Mouse (Mus musculus) liver, embryonic 12.5 days (tissue): Measurements from ENCODE around the gene Cadm4. TPM values are rescaled to one million over a fixed set of nuclear protein-coding genes. Genes with fewer than 3 reads are reported as not detected.

Source experiments
- ATAC-seq: fragments of 200-750 bp; cut with Nextera tagmentation; 2 replicates; pipeline ENCODE4 v1.8.0; 2017; ENCODE audit warnings: moderate number of reproducible peaks, mild to moderate bottlenecking, moderate library complexity
- H3K27ac ChIP-seq: fragments of 300-500 bp; sonication (generic); 2 replicates; pipeline ENCODE4 v1.5.1; 2016; ENCODE audit warnings: mild to moderate bottlenecking
- H3K27me3 ChIP-seq: fragments of 300-500 bp; sonication (generic); replicated peaks from 2 replicates; pipeline ENCODE4 v1.6.1; 2016; ENCODE audit warnings: mild to moderate bottlenecking, moderate library complexity
- H3K36me3 ChIP-seq: fragments of 300-500 bp; sonication (generic); 2 replicates; pipeline ENCODE4 v1.6.1; 2016; ENCODE audit warnings: mild to moderate bottlenecking, moderate library complexity
- H3K4me1 ChIP-seq: fragments of 300-500 bp; sonication (generic); 2 replicates; pipeline ENCODE4 v1.6.1; 2016
- H3K4me2 ChIP-seq: fragments of 300-500 bp; sonication (generic); 2 replicates; pipeline ENCODE4 v1.6.1; 2016; ENCODE audit warnings: mild to moderate bottlenecking, moderate library complexity
- H3K4me3 ChIP-seq: fragments of 300-500 bp; sonication (generic); 2 replicates; pipeline ENCODE4 v1.5.1; 2016; ENCODE audit warnings: mild to moderate bottlenecking, moderate library complexity
- H3K9ac ChIP-seq: fragments of 300-500 bp; sonication (generic); 2 replicates; pipeline ENCODE4 v1.6.1; 2016; ENCODE audit warnings: mild to moderate bottlenecking, moderate library complexity
- H3K9me3 ChIP-seq: fragments of 300-500 bp; sonication (generic); replicated peaks from 2 replicates; pipeline ENCODE4 v1.6.1; 2016; ENCODE audit warnings: mild to moderate bottlenecking, moderate library complexity
- WGBS: fragments of 180-500 bp; shearing (Covaris S2); methylation state at CpG from one replicate; pipeline ENCODE4 v1.1.7; 2016; ENCODE audit not compliant: insufficient replicate concordance; 5-methylcytosine and 5-hydroxymethylcytosine counted together
- polyA plus RNA-seq: library from polyadenylated mRNA; unstranded; fragments of >200 nt; fragmentation: Nextera tagmentation; extraction: Ambion mirVana; gene quantifications from 2 replicates; pipeline ENCODE4 v1.2.1, GENCODE M21; 2016

The Cadm4 gene
- polyA plus RNA-seq, 1 experiment from 2014 or later: 0.35 TPM

- Histone ChIP-seq H3K27ac (no peak within 1 kb of the TSS), H3K4me2 (no peak within 1 kb of the TSS), H3K36me3 (no peaks in the 10 kb centered on the region), H3K9me3 (no peaks in the 10 kb centered on the region), H3K4me1 (peaks cover 13% of the 10 kb centered on the region), H3K9ac (no peak within 1 kb of the TSS), H3K4me3 (no peak within 1 kb of the TSS), H3K27me3 (peaks cover 25% of the 10 kb centered on the region)
- no peak for ATAC-seq
- WGBS: 62% methylated on average over 9 of the region's 9 CpGs
Observed at GRCm38 (mm10) chr7:24451855-24452311, 29.9 kb upstream of the Cadm4 start, which contains the start of gene Irgc1. Irgc1 (minus strand) TSS chr7:24452297.

- Histone ChIP-seq H3K27me3 (peaks cover 36% of the 10 kb centered on the region), H3K4me2 (no peak overlapping the region), H3K9ac (no peak overlapping the region), H3K27ac (no peak overlapping the region), H3K36me3 (no peaks in the 10 kb centered on the region), H3K9me3 (no peaks in the 10 kb centered on the region), H3K4me1 (peaks cover 13% of the 10 kb centered on the region), H3K4me3 (no peak overlapping the region)
- WGBS: 53% methylated on average over 2 of the region's 2 CpGs
- ATAC-seq: no peak
Observed at GRCm38 (mm10) chr7:24454199-24454598, 27.6 kb upstream of the Cadm4 start.

- peaks cover 16% of the 10 kb centered on the region for H3K4me1 ChIP-seq
- no peak overlapping the region for H3K27ac ChIP-seq
- H3K4me3 ChIP-seq: no peak overlapping the region
- no peak overlapping the region for H3K9ac ChIP-seq
- 57% methylated on average over 5 of the region's 5 CpGs for WGBS
- no peaks in the 10 kb centered on the region for H3K36me3 ChIP-seq
- no peak overlapping the region for H3K4me2 ChIP-seq
- H3K9me3 ChIP-seq: no peaks in the 10 kb centered on the region
- no peak for ATAC-seq
- H3K27me3 ChIP-seq: peaks cover 44% of the 10 kb centered on the region
Observed at GRCm38 (mm10) chr7:24455726-24456125, 26.1 kb upstream of the Cadm4 start.

GRCm38 (mm10) chr7:24457726-24458370 lies 24.0 kb upstream of the Cadm4 start:
- no peak overlapping the region for H3K4me3 ChIP-seq
- no peak for ATAC-seq
- no peak overlapping the region for H3K9ac ChIP-seq
- H3K9me3 ChIP-seq: no peaks in the 10 kb centered on the region
- peak overlapping the region; percentile 42 for H3K27ac ChIP-seq
- H3K36me3 ChIP-seq: no peaks in the 10 kb centered on the region
- 31% methylated on average over 10 of the region's 10 CpGs for WGBS
- H3K4me2 ChIP-seq: no peak overlapping the region
- H3K4me1 ChIP-seq: peaks cover 23% of the 10 kb centered on the region
- peaks cover 48% of the 10 kb centered on the region for H3K27me3 ChIP-seq

GRCm38 (mm10) chr7:24459440-24459839 lies 22.4 kb upstream of the Cadm4 start:
- no peak overlapping the region for H3K4me3 ChIP-seq
- peaks cover 27% of the 10 kb centered on the region for H3K4me1 ChIP-seq
- no peaks in the 10 kb centered on the region for H3K36me3 ChIP-seq
- no peak overlapping the region for H3K9ac ChIP-seq
- no peak overlapping the region for H3K27ac ChIP-seq
- no peak for ATAC-seq
- peaks cover 48% of the 10 kb centered on the region for H3K27me3 ChIP-seq
- no peaks in the 10 kb centered on the region for H3K9me3 ChIP-seq
- no peak overlapping the region for H3K4me2 ChIP-seq
- WGBS: 60% methylated on average over 5 of the region's 5 CpGs

- H3K4me2 ChIP-seq: no peak overlapping the region
- peak; percentile 30; the same call in 1 of the 2 replicates for ATAC-seq
- WGBS: 58% methylated on average over 3 of the region's 3 CpGs
- H3K4me1 ChIP-seq: peaks cover 27% of the 10 kb centered on the region
- H3K9me3 ChIP-seq: no peaks in the 10 kb centered on the region
- peaks cover 48% of the 10 kb centered on the region for H3K27me3 ChIP-seq
- no peak overlapping the region for H3K27ac ChIP-seq
- H3K36me3 ChIP-seq: no peaks in the 10 kb centered on the region
- no peak overlapping the region for H3K4me3 ChIP-seq
- H3K9ac ChIP-seq: no peak overlapping the region
Observed at GRCm38 (mm10) chr7:24459843-24460242, 22.0 kb upstream of the Cadm4 start.

- no peak overlapping the region for H3K9ac ChIP-seq
- no peaks in the 10 kb centered on the region for H3K9me3 ChIP-seq
- no peak overlapping the region for H3K4me3 ChIP-seq
- no peak for ATAC-seq
- H3K4me1 ChIP-seq: peaks cover 27% of the 10 kb centered on the region
- 28% methylated on average over 14 of the region's 14 CpGs for WGBS
- H3K27ac ChIP-seq: no peak overlapping the region
- H3K27me3 ChIP-seq: peaks cover 42% of the 10 kb centered on the region
- 0 out of 2 replicates have a peak, but pooled peaks cover 3% of the 10 kb centered on the region for H3K36me3 ChIP-seq
- H3K4me2 ChIP-seq: no peak overlapping the region
Observed at GRCm38 (mm10) chr7:24461376-24462051, 20.3 kb upstream of the Cadm4 start.

- Histone ChIP-seq H3K9ac (no peak within 1 kb of the TSS), H3K4me3 (peak within 1 kb of the TSS; percentile 36), H3K36me3 (0 out of 2 replicates have a peak, but pooled peaks cover 6% of the 10 kb centered on the region), H3K4me1 (peaks cover 27% of the 10 kb centered on the region), H3K9me3 (no peaks in the 10 kb centered on the region), H3K4me2 (peak within 1 kb of the TSS; percentile 56), H3K27me3 (peaks cover 37% of the 10 kb centered on the region), H3K27ac (0 out of 2 replicates have a peak within 1 kb of the TSS, but pooled peaks have one; percentile 23)
- peak; percentile 35; the same call in 1 of the 2 replicates for ATAC-seq
- 2% methylated on average over 27 of the region's 27 CpGs for WGBS
Observed at GRCm38 (mm10) chr7:24462388-24463319, 19.2 kb upstream of the Cadm4 start, which contains the start of gene Plaur. Plaur (plus strand) TSS chr7:24462484.

- peaks cover 14% of the 10 kb centered on the region for H3K4me1 ChIP-seq
- no peak overlapping the region for H3K4me3 ChIP-seq
- H3K9ac ChIP-seq: no peak overlapping the region
- H3K27me3 ChIP-seq: peaks cover 14% of the 10 kb centered on the region
- no peaks in the 10 kb centered on the region for H3K9me3 ChIP-seq
- no peak for ATAC-seq
- H3K4me2 ChIP-seq: no peak overlapping the region
- peaks cover 9% of the 10 kb centered on the region; the same call in 1 of the 2 replicates for H3K36me3 ChIP-seq
- 54% methylated on average over 6 of the region's 6 CpGs for WGBS
- H3K27ac ChIP-seq: no peak overlapping the region
Observed at GRCm38 (mm10) chr7:24466835-24467234, 15.0 kb upstream of the Cadm4 start.

GRCm38 (mm10) chr7:24467886-24468285 lies 13.9 kb upstream of the Cadm4 start:
- ATAC-seq: no peak
- Histone ChIP-seq H3K27me3 (peaks cover 5% of the 10 kb centered on the region), H3K9ac (no peak overlapping the region), H3K27ac (no peak overlapping the region), H3K9me3 (0 out of 2 replicates have a peak, but pooled peaks cover 3% of the 10 kb centered on the region), H3K4me1 (peaks cover 4% of the 10 kb centered on the region; the same call in 1 of the 2 replicates), H3K4me3 (no peak overlapping the region), H3K4me2 (no peak overlapping the region), H3K36me3 (peaks cover 14% of the 10 kb centered on the region; the same call in 1 of the 2 replicates)
- WGBS: 67% methylated on average over 5 of the region's 5 CpGs

- no peak overlapping the region for H3K4me2 ChIP-seq
- H3K9ac ChIP-seq: no peak overlapping the region
- H3K4me3 ChIP-seq: no peak overlapping the region
- ATAC-seq: no peak
- no peak overlapping the region for H3K27ac ChIP-seq
- H3K9me3 ChIP-seq: 0 out of 2 replicates have a peak, but pooled peaks cover 3% of the 10 kb centered on the region
- no peaks in the 10 kb centered on the region for H3K4me1 ChIP-seq
- H3K27me3 ChIP-seq: no peaks in the 10 kb centered on the region
- peaks cover 15% of the 10 kb centered on the region; the same call in 1 of the 2 replicates for H3K36me3 ChIP-seq
- 77% methylated on average over 3 of the region's 3 CpGs for WGBS
Observed at GRCm38 (mm10) chr7:24469126-24469525, 12.7 kb upstream of the Cadm4 start.
